Mouse (Mus musculus): ENCODE data around the gene Foxd2. TPM values are rescaled to one million over a fixed set of nuclear protein-coding genes. Genes with fewer than 3 reads are reported as not detected.
A peak's percentile ranks its signal among the peaks of the same experiment; 100 is the strongest.

Gene Foxd2
- polyA plus RNA-seq, 1 experiment from 2014 or later = 0.16 TPM

DNA sequence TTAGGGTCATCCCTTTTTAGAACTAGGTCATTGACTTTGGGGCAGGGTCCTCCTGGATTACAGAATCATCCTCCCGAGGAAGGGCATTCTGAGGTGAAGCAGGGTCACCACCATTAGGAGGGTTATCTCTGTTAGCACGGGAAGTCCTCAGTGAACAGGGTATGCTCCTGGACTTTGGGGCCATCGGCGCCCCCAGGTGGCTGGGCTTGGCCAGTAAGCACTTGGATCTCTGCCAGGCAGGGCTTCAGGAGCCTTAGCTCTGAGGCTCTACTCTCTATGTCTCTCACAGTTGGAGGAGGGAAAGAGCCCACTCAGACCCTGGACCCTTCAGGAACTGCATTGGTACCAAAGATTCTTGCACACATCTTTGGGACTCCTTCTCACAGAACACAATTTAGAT is 10.8 kb downstream of the Foxd2 start:
- WGBS = 14% methylated on average over 4 of the region's 4 CpGs
- Histone ChIP-seq H3K9ac (no peak overlapping the region), H3K27me3 (ENCODE audit: insufficient read depth, low read length) (peaks cover 50% of the 10 kb centered on the region), H3K4me2 (no peak overlapping the region), H3K9me3 (ENCODE audit: low read depth, low read length) (no peaks in the 10 kb centered on the region), H3K36me3 (ENCODE audit: insufficient read depth) (no peaks in the 10 kb centered on the region), H3K4me3 (ENCODE audit: low read depth, low read length) (no peak overlapping the region), H3K27ac (ENCODE audit: low read depth) (no peak overlapping the region), H3K4me1 (ENCODE audit: insufficient read depth) (0 out of 2 replicates have a peak, but pooled peaks cover 3% of the 10 kb centered on the region)
- TF ChIP-seq CTCF (IDR thresholded peaks at IDR 0.05; ENCODE audit: low read depth) = peak; percentile 49
- ATAC-seq (ENCODE audit: insufficient read depth) (peak; percentile 36; the same call in 1 of the 2 replicates), DNase-seq (peak; percentile 55)

DNA sequence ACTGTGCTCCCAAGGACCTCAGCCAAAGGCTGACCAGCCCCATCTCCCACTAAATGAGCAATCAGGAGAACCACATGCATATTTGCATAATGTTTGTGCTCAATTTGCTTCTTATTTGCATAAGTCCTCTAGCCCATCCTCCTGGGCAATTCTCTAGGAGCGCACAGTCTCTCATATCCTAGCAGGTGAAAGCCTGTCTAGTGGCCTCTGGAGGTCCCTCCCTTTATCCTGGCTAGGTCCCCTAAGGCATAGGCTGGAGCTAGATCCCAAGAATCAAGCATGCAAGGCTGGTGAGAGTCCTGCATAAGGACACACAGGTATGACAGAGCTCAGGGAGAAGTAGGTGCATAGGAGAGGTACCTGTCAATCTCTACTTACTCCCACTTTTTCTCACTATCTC is 26.4 kb downstream of the Foxd2 start:
- Histone ChIP-seq H3K4me2 (no peak overlapping the region), H3K27me3 (ENCODE audit: insufficient read depth, low read length) (no peaks in the 10 kb centered on the region), H3K9me3 (ENCODE audit: low read depth, low read length) (no peaks in the 10 kb centered on the region), H3K4me1 (ENCODE audit: insufficient read depth) (no peaks in the 10 kb centered on the region), H3K27ac (ENCODE audit: low read depth) (no peak overlapping the region), H3K4me3 (ENCODE audit: low read depth, low read length) (no peak overlapping the region), H3K36me3 (ENCODE audit: insufficient read depth) (no peaks in the 10 kb centered on the region), H3K9ac (no peak overlapping the region)
- ATAC-seq (ENCODE audit: insufficient read depth) (no peak), DNase-seq (no peak)
- TF ChIP-seq CTCF (IDR thresholded peaks at IDR 0.05; ENCODE audit: low read depth) = no peak
- WGBS = 96% methylated on average over 1 of the region's 1 CpGs

- WGBS = 29% methylated on average over 8 of the region's 8 CpGs
- Histone ChIP-seq H3K27ac (ENCODE audit: low read depth) (no peak overlapping the region), H3K9ac (no peak overlapping the region), H3K36me3 (ENCODE audit: insufficient read depth) (no peaks in the 10 kb centered on the region), H3K4me1 (ENCODE audit: insufficient read depth) (no peaks in the 10 kb centered on the region), H3K4me3 (ENCODE audit: low read depth, low read length) (no peak overlapping the region), H3K4me2 (no peak overlapping the region), H3K27me3 (ENCODE audit: insufficient read depth, low read length) (no peaks in the 10 kb centered on the region), H3K9me3 (ENCODE audit: low read depth, low read length) (no peaks in the 10 kb centered on the region)
- DNase-seq (peak; percentile 13), ATAC-seq (ENCODE audit: insufficient read depth) (peak; percentile 66; the same call in 1 of the 2 replicates)
- no peak for TF ChIP-seq CTCF (IDR thresholded peaks at IDR 0.05; ENCODE audit: low read depth)
Measured at GRCm38 (mm10) chr4:114876441-114876972, 32.2 kb downstream of the Foxd2 start.

- Histone ChIP-seq H3K9ac (no peak overlapping the region), H3K27me3 (ENCODE audit: insufficient read depth, low read length) (no peaks in the 10 kb centered on the region), H3K36me3 (ENCODE audit: insufficient read depth) (no peaks in the 10 kb centered on the region), H3K9me3 (ENCODE audit: low read depth, low read length) (no peaks in the 10 kb centered on the region), H3K4me1 (ENCODE audit: insufficient read depth) (peaks cover 15% of the 10 kb centered on the region), H3K27ac (ENCODE audit: low read depth) (peak overlapping the region; percentile 54; the same call in 1 of the 2 replicates), H3K4me3 (ENCODE audit: low read depth, low read length) (no peak overlapping the region), H3K4me2 (peak overlapping the region; percentile 35; the same call in 1 of the 2 replicates)
- DNase-seq (peak; percentile 65), ATAC-seq (ENCODE audit: insufficient read depth) (peak; percentile 79)
- no peak for TF ChIP-seq CTCF (IDR thresholded peaks at IDR 0.05; ENCODE audit: low read depth)
- WGBS = 12% methylated on average over 11 of the region's 11 CpGs
Measured at GRCm38 (mm10) chr4:114869765-114870490, 38.7 kb downstream of the Foxd2 start.

DNA sequence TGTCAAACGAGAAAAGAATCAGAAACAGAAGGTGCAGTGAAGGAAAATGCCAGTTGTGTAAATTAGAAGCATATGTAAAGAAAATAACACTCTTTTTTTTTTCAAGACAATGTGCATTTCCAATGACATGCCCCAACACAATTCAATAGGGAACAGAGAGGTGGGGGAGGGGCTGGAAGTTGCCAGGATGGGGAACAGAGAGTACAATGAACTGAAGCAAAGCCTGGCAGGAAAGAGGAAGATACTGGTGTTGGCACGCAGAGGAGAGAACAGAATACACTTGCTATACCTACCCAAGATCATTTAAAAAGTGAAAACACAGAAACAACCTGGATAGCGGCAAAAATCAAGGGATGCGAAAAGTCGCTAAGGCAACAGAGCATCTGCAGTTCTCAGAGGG is 45.5 kb downstream of the Foxd2 start:
- Histone ChIP-seq H3K9ac (no peak overlapping the region), H3K27me3 (ENCODE audit: insufficient read depth, low read length) (no peaks in the 10 kb centered on the region), H3K27ac (ENCODE audit: low read depth) (no peak overlapping the region), H3K9me3 (ENCODE audit: low read depth, low read length) (no peaks in the 10 kb centered on the region), H3K4me2 (no peak overlapping the region), H3K4me3 (ENCODE audit: low read depth, low read length) (no peak overlapping the region), H3K4me1 (ENCODE audit: insufficient read depth) (no peaks in the 10 kb centered on the region), H3K36me3 (ENCODE audit: insufficient read depth) (no peaks in the 10 kb centered on the region)
- ATAC-seq (ENCODE audit: insufficient read depth) (no peak), DNase-seq (no peak)
- no peak for TF ChIP-seq CTCF (IDR thresholded peaks at IDR 0.05; ENCODE audit: low read depth)
- WGBS = 83% methylated on average over 5 of the region's 5 CpGs

DNA sequence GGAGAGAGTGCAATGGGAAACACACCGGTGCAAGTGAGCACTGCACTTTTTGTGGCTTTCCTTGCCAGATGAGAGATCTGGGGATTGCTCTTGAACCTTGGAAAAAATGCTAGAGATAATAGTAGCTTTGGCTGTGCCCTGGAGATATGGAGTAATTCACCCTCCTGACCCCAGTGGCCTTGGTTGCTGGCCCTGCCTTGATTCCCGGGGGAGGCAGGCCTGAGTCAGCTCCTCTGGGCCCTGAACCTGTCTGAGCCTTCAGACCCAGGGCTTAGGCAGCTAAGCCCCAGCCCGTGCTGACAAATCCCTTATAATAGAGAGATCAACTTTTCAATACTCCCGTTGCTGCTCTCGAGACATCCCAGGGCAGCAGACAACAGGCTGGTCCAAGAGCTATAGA is 50.2 kb downstream of the Foxd2 start:
- no peaks in the 10 kb centered on the region for H3K4me1 ChIP-seq (ENCODE audit: insufficient read depth)
- no peak for DNase-seq
- no peaks in the 10 kb centered on the region for H3K36me3 ChIP-seq (ENCODE audit: insufficient read depth)
- TF ChIP-seq CTCF (IDR thresholded peaks at IDR 0.05; ENCODE audit: low read depth) = no peak
- no peak overlapping the region for H3K4me2 ChIP-seq
- no peak overlapping the region for H3K4me3 ChIP-seq (ENCODE audit: low read depth, low read length)
- H3K9ac ChIP-seq = no peak overlapping the region
- no peak for ATAC-seq (ENCODE audit: insufficient read depth)
- H3K9me3 ChIP-seq (ENCODE audit: low read depth, low read length) = no peaks in the 10 kb centered on the region
- H3K27ac ChIP-seq (ENCODE audit: low read depth) = no peak overlapping the region
- H3K27me3 ChIP-seq (ENCODE audit: insufficient read depth, low read length) = no peaks in the 10 kb centered on the region
- 57% methylated on average over 5 of the region's 5 CpGs for WGBS

Other genes with a start within 250 kb of the Foxd2 start
- not detected in 2 replicates for gene Gm12830, start 87.2 kb downstream of the Foxd2 start, polyA plus RNA-seq (2014; fragmentation: Nextera tagmentation; extraction: Ambion mirVana)
- gene Foxe3, start 17.1 kb upstream of the Foxd2 start, polyA plus RNA-seq (2014; fragmentation: Nextera tagmentation; extraction: Ambion mirVana) = not detected in 2 replicates
- 99.8 and 112 TPM in 2 replicates for gene Cmpk1, start 78.4 kb upstream of the Foxd2 start, polyA plus RNA-seq (2014; fragmentation: Nextera tagmentation; extraction: Ambion mirVana)
- gene Stil, start 91.3 kb upstream of the Foxd2 start, polyA plus RNA-seq (2014; fragmentation: Nextera tagmentation; extraction: Ambion mirVana) = 23.3 and 26.0 TPM in 2 replicates
- gene Tal1, start 147.6 kb upstream of the Foxd2 start, polyA plus RNA-seq (2014; fragmentation: Nextera tagmentation; extraction: Ambion mirVana) = 3.3 and 3.4 TPM in 2 replicates
- gene Pdzk1ip1, start 179.8 kb upstream of the Foxd2 start, polyA plus RNA-seq (2014; fragmentation: Nextera tagmentation; extraction: Ambion mirVana) = 13.3 and 15.0 TPM in 2 replicates
- 0.04 and 0.05 TPM in 2 replicates for gene Cyp4x1, start 225.4 kb upstream of the Foxd2 start, polyA plus RNA-seq (2014; fragmentation: Nextera tagmentation; extraction: Ambion mirVana)

All from lung, embryonic 14.5 days (tissue).